Mouse (Mus musculus) hindbrain, embryonic 13.5 days (tissue): ENCODE results near the gene Ccpg1. TPM values are rescaled to one million over a fixed set of nuclear protein-coding genes. Genes with fewer than 3 reads are reported as not detected.

Experiments
- ATAC-seq: fragments of 200-750 bp; cut with Nextera tagmentation; 2 replicates; pipeline ENCODE4 v1.8.0; 2017; ENCODE audit warnings: moderate TSS enrichment; ENCODE audit not compliant: low FRiP score
- H3K27ac ChIP-seq: fragments of 300-500 bp; sonication (generic); 2 replicates; pipeline ENCODE4 v1.5.1; 2015; ENCODE audit warnings: inconsistent platforms, mild to moderate bottlenecking, moderate library complexity
- H3K27me3 ChIP-seq: fragments of 300-500 bp; sonication (generic); 2 replicates; pipeline ENCODE4 v1.6.1; 2015; ENCODE audit warnings: mild to moderate bottlenecking, inconsistent platforms
- H3K36me3 ChIP-seq: fragments of 300-500 bp; sonication (generic); 2 replicates; pipeline ENCODE4 v1.6.1; 2015; ENCODE audit warnings: mild to moderate bottlenecking, inconsistent platforms
- H3K4me1 ChIP-seq: fragments of 300-500 bp; sonication (generic); replicated peaks from 2 replicates; pipeline ENCODE4 v1.6.1; 2015; ENCODE audit warnings: inconsistent platforms
- H3K4me2 ChIP-seq: fragments of 300-500 bp; sonication (generic); 2 replicates; pipeline ENCODE4 v1.6.1; 2015; ENCODE audit warnings: inconsistent platforms, mild to moderate bottlenecking, moderate library complexity
- H3K4me3 ChIP-seq: fragments of 300-500 bp; sonication (generic); 2 replicates; pipeline ENCODE4 v1.5.1; 2015; ENCODE audit warnings: mild to moderate bottlenecking, inconsistent platforms
- H3K9ac ChIP-seq: fragments of 300-500 bp; sonication (generic); 2 replicates; pipeline ENCODE4 v1.6.1; 2015; ENCODE audit warnings: mild to moderate bottlenecking, inconsistent platforms
- H3K9me3 ChIP-seq: fragments of 300-500 bp; sonication (generic); 2 replicates; pipeline ENCODE4 v1.6.1; 2016; ENCODE audit warnings: inconsistent platforms
- WGBS: fragments of 180-500 bp; shearing (Covaris S2); methylation state at CpG from one replicate; pipeline ENCODE4 v1.1.7; 2015; 5-methylcytosine and 5-hydroxymethylcytosine counted together
- polyA plus RNA-seq: library from polyadenylated mRNA; unstranded; fragments of >200 nt; fragmentation: Nextera tagmentation; extraction: Ambion mirVana; gene quantifications from 2 replicates; pipeline ENCODE4 v1.2.1, GENCODE M21; 2015

Gene Ccpg1
- polyA plus RNA-seq, 1 experiment from 2014 or later = 42.7 TPM

DNA sequence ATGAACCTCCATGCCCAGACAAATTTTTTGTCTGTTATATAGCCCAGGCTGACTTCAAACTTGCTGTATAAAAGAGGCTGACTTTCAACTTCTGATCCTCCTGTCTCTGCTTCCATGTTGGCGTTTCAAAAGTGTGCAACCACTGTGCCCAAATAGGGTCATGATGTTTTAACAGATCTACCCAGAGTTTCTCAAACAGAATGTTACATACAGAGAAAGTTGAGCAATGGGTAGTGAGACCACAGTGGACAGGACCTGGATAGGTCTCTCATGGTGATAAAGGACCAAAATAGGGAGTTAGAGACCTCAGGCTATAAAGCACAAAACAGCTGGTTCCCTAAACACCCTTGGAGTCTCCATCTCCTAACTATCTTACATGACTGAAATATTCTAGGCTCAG is 45.2 kb downstream of the Ccpg1 start:
- Histone ChIP-seq H3K9me3 (no peaks in the 10 kb centered on the region), H3K9ac (no peak overlapping the region), H3K4me1 (peaks cover 10% of the 10 kb centered on the region; the same call in 1 of the 2 replicates), H3K27ac (no peak overlapping the region), H3K27me3 (no peaks in the 10 kb centered on the region), H3K4me3 (no peak overlapping the region), H3K36me3 (peaks cover 60% of the 10 kb centered on the region), H3K4me2 (no peak overlapping the region)
- 100% methylated on average over 1 of the region's 1 CpGs for WGBS
- ATAC-seq = no peak

DNA sequence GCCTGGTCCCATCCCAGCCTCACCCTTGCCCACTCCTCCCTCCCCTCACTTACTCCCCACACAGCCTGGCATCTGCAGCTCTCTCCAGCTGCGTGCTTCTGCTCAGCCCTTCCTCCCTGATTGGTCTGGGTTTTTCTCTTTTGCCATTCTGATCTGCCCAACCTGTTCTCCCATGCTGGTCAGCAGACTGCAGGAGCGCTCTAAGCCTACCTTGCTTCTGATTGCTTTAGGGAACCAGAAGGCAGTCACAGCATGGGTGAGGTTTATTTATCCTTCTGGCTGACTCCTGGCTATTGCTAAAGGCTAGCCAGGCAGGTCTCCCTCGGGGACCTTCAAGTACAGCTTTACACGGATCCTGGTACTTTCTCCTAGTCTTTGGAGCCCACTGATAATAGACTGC is 46.2 kb downstream of the Ccpg1 start:
- Histone ChIP-seq H3K4me3 (no peak overlapping the region), H3K4me2 (no peak overlapping the region), H3K9ac (no peak overlapping the region), H3K4me1 (0 out of 2 replicates have a peak, but pooled peaks cover 1% of the 10 kb centered on the region), H3K36me3 (peaks cover 67% of the 10 kb centered on the region), H3K27ac (no peak overlapping the region), H3K27me3 (no peaks in the 10 kb centered on the region), H3K9me3 (no peaks in the 10 kb centered on the region)
- ATAC-seq = no peak
- WGBS = 69% methylated on average over 4 of the region's 4 CpGs

DNA sequence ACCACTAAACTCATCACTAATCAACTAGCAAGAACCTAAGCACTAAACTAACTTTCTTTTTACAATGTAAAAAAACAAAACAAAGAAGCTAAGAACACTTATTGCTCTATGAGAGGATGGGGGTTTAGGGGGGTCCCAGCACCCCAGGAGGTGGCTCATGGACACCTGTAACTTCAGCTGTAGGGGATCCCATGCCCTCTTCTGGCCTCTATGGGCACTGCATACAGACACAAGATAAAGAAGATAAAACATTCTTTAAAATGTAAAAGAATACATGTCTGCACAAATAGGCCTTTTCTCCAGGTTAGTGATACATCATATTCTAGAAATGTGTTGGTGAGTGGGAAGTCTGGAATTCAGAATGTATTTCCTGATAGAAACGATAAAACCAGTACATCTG is 48.2 kb downstream of the Ccpg1 start:
- H3K4me2 ChIP-seq = no peak overlapping the region
- H3K36me3 ChIP-seq = peaks cover 63% of the 10 kb centered on the region
- H3K9me3 ChIP-seq = no peaks in the 10 kb centered on the region
- peaks cover 2% of the 10 kb centered on the region for H3K4me1 ChIP-seq
- ATAC-seq = no peak
- no peaks in the 10 kb centered on the region for H3K27me3 ChIP-seq
- WGBS = 98% methylated on average over 1 of the region's 1 CpGs
- no peak overlapping the region for H3K27ac ChIP-seq
- no peak overlapping the region for H3K9ac ChIP-seq
- H3K4me3 ChIP-seq = no peak overlapping the region

DNA sequence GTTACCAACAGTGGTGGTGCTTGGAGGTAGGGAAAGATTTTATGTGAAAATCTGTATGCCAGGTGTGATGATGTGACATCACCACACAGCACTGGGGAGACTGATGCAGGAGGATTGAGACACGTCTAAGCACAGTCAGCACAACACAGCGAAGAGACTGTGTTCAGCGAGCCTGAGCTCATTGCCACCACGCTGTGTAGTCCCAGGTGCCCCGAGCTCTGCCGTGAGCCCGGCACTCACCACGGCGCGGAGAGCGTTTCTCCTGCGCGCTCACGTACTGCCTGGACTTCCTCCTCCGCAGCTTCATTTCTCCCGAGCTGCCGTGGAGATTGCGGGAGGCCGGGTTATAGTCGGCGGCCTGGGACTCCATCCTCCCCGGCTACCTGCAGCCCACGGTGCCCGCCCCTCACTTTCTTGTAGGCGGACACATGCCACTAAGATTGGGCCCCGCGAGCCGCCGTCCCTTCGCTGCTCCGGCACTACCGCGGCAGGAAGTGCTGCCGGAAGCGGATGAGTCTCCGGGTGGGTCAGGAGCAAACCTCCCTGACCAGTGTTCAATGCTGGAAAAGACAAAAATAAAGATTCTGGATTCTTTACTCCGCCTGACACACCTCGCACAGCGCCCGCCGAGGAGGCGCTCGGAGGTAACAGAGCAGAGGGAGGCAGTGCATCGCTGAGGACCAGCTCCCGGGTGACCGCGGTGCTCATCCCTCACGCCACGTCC is 54.2 kb downstream of the Ccpg1 start:
- Histone ChIP-seq H3K4me3 (peak overlapping the region; percentile 76), H3K4me2 (peak overlapping the region; percentile 92), H3K27ac (peak overlapping the region; percentile 91), H3K36me3 (peaks cover 12% of the 10 kb centered on the region), H3K9ac (peak overlapping the region; percentile 85), H3K9me3 (no peaks in the 10 kb centered on the region), H3K4me1 (peaks cover 24% of the 10 kb centered on the region), H3K27me3 (no peaks in the 10 kb centered on the region)
- 0% methylated on average over 49 of the region's 49 CpGs for WGBS
- ATAC-seq = peak; percentile 93

DNA sequence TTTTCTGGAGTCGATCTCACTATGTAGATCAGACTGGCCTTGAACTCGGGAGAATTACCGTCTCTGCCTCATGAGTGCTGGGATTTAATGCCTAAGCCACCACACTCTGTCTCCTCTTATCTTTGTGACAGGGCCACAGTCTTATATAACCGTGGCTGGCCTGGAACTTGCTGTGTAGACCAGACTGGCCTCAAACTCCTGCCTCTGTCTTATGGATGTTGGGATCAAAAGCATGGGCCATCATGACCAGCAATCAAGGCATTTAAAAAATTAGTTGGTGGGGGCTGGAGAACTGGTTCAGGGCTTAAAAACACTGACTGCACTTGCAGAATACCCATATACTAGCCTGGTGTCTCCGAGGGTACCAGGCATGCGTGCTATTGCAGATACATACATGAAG is 54.9 kb downstream of the Ccpg1 start, which contains the start of gene Pigb:
TSS of gene Pigb (minus strand) at position 299 of the 400 bp plus-strand sequence.
- 38% methylated on average over 6 of the region's 6 CpGs for WGBS
- Histone ChIP-seq H3K4me1 (peaks cover 31% of the 10 kb centered on the region), H3K27me3 (no peaks in the 10 kb centered on the region), H3K4me2 (peak within 1 kb of the TSS; percentile 92), H3K9ac (peak within 1 kb of the TSS; percentile 85), H3K9me3 (no peaks in the 10 kb centered on the region), H3K27ac (peak within 1 kb of the TSS; percentile 91), H3K36me3 (peaks cover 11% of the 10 kb centered on the region; the same call in 1 of the 2 replicates), H3K4me3 (peak within 1 kb of the TSS; percentile 76)
- ATAC-seq = no peak

DNA sequence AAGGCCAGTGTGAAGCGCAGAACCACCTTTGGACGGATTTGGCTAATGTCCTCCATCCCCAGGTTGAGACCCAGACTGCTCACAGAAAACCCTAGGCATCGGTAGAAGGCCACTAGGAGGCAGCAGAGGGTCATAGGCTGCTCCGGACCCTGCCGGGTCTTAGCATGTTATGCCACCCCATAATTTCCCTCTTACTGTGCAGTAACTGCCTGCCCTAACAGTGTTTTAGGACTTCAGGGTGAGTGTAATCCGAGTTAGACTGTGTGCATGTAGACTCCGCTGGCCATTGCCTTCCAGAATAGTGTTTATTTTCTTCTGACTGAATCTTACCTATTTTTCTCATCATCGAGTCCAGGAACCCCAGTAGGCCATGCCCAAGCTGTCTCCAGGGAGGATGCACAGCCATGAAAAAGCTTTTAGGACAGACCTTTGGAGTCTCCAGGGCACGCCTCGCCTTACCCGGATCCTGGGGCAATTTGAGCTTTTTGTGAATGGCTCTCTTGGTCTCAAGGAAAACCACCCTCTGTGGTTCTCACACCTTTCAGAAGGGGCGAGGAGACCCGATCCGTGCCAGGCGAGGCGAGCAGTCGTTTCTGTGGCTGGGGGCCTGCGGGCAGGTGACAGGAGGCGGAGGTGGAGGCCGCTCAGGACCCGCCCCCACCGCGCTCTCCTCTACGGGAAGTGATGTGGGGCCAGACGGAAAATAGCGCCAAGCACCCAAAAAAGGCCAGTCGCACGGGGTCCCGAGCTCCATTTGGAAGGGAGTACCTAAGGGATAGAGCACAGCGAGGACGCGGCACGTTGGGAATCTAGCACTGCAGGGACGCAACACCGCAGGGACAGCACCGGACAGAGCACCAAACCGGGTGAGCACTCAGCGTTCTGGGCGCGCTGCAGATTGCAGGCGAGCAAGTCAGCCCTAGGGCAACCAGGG is 59.2 kb downstream of the Ccpg1 start, which contains the start of gene Rab27a:
TSS of gene Rab27a (plus strand) at position 709 of the 934 bp plus-strand sequence.
- ATAC-seq = peak; percentile 58

DNA sequence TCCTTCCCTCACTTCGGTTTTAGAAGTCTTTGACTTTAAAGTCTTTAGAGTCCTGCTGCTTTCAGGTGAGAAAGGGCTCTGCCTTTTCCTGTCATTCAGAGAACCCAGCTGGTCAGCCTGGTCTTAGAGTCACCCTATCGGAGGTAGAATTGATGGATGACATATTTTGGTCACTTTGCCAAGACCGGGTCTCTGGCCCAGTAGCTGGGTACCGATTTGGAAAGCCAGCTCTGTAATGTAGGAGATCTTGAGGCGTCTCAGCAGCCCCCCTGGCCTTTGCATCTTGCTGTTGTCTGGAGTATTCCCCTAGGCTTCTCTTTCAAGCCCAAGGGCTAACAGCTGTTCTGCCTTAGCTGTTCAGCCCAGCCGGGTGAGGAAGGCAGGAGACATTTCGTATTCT is 60.0 kb downstream of the Ccpg1 start:
- no peak overlapping the region for H3K27ac ChIP-seq
- H3K4me2 ChIP-seq = peak overlapping the region; percentile 86
- no peaks in the 10 kb centered on the region for H3K9me3 ChIP-seq
- peak overlapping the region; percentile 48 for H3K4me3 ChIP-seq
- H3K4me1 ChIP-seq = peaks cover 28% of the 10 kb centered on the region
- WGBS = 13% methylated on average over 7 of the region's 7 CpGs
- ATAC-seq = no peak
- no peaks in the 10 kb centered on the region for H3K36me3 ChIP-seq
- H3K27me3 ChIP-seq = peaks cover 11% of the 10 kb centered on the region; the same call in 1 of the 2 replicates
- peak overlapping the region; percentile 71 for H3K9ac ChIP-seq

More for the DNA sequence above, 59.2 kb downstream of the Ccpg1 start, which contains the start of gene Rab27a:
- H3K36me3 ChIP-seq = no peaks in the 10 kb centered on the region
- H3K4me2 ChIP-seq = peak within 1 kb of the TSS; percentile 86
- WGBS = 1% methylated on average over 41 of the region's 41 CpGs
- H3K27me3 ChIP-seq = peaks cover 11% of the 10 kb centered on the region; the same call in 1 of the 2 replicates
- H3K4me1 ChIP-seq = peaks cover 29% of the 10 kb centered on the region
- peak within 1 kb of the TSS; percentile 71 for H3K9ac ChIP-seq
- H3K27ac ChIP-seq = no peak within 1 kb of the TSS
- H3K9me3 ChIP-seq = no peaks in the 10 kb centered on the region
- peak within 1 kb of the TSS; percentile 48 for H3K4me3 ChIP-seq

DNA sequence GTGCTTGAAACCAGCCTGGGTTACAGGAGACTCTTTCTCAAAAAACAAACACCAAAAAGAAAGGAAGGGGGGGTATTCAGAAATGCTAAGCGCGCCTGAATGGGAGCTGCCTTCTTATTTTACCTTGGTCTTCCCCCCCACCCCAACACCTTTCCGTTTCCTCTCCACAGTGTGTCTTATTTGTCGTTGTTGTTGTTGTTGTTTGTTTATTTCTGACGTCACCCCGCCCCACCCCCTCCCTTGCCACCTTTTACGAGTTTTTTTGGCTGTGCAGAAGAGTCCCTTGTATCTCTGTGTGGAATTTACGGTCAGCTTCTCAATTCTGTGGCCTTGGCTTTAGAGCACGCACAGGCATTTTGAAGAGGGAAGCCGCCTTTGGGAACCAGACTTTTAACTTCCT is 60.5 kb downstream of the Ccpg1 start:
- ATAC-seq = no peak
- peaks cover 23% of the 10 kb centered on the region for H3K4me1 ChIP-seq
- H3K27ac ChIP-seq = no peak overlapping the region
- no peaks in the 10 kb centered on the region for H3K36me3 ChIP-seq
- peak overlapping the region; percentile 71; the same call in 1 of the 2 replicates for H3K9ac ChIP-seq
- H3K9me3 ChIP-seq = no peaks in the 10 kb centered on the region
- H3K4me2 ChIP-seq = peak overlapping the region; percentile 86; the same call in 1 of the 2 replicates
- peak overlapping the region; percentile 48 for H3K4me3 ChIP-seq
- peaks cover 11% of the 10 kb centered on the region; the same call in 1 of the 2 replicates for H3K27me3 ChIP-seq
- 77% methylated on average over 10 of the region's 10 CpGs for WGBS

DNA sequence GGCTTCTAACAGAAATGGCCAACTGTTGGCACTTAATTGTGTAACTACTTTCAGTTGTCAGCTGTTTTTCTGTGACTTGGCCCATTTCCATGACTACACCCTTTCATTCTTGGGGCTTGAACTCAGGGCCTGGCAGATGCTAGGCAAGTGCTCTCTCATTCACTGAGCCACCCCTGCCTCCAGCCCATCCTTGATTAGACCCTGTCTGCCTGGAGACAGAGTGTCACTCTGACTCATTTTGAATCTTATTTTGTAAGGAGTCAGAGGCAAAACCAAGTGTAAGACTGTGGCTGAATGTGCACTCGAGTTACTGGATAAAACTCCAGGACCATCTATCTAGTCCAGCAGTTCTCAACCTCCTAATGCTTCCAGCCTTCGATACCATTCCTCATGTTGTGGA is 62.7 kb downstream of the Ccpg1 start:
- H3K9me3 ChIP-seq = no peaks in the 10 kb centered on the region
- H3K4me2 ChIP-seq = no peak overlapping the region
- ATAC-seq = no peak
- H3K4me3 ChIP-seq = no peak overlapping the region
- H3K4me1 ChIP-seq = peaks cover 20% of the 10 kb centered on the region
- no peak overlapping the region for H3K9ac ChIP-seq
- peaks cover 11% of the 10 kb centered on the region; the same call in 1 of the 2 replicates for H3K27me3 ChIP-seq
- no peak overlapping the region for H3K27ac ChIP-seq
- 89% methylated on average over 2 of the region's 2 CpGs for WGBS
- no peaks in the 10 kb centered on the region for H3K36me3 ChIP-seq

DNA sequence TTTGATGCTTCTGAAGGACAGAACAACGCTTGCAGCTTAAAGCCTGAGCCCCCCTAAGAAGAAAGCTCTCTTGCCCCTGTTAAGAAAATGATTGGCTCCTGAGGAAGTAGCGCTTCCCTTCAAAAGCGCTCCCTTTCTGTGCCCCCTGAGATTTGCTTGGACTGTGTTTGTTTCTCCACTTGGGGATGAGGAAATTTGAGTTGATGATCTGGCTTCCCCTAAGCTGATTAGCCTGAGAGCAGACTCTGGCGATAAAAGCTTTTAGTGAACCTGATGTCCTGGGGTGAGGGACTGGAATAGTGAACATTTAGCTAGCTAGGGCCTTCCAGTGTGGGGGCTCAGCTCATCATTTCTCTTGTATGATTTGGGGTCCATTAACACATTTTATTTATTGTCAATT is 63.7 kb downstream of the Ccpg1 start:
- H3K27ac ChIP-seq = no peak overlapping the region
- peaks cover 20% of the 10 kb centered on the region for H3K4me1 ChIP-seq
- H3K9me3 ChIP-seq = no peaks in the 10 kb centered on the region
- H3K4me3 ChIP-seq = no peak overlapping the region
- no peaks in the 10 kb centered on the region for H3K36me3 ChIP-seq
- peaks cover 11% of the 10 kb centered on the region; the same call in 1 of the 2 replicates for H3K27me3 ChIP-seq
- 28% methylated on average over 4 of the region's 4 CpGs for WGBS
- no peak overlapping the region for H3K4me2 ChIP-seq
- no peak overlapping the region for H3K9ac ChIP-seq
- ATAC-seq = no peak

DNA sequence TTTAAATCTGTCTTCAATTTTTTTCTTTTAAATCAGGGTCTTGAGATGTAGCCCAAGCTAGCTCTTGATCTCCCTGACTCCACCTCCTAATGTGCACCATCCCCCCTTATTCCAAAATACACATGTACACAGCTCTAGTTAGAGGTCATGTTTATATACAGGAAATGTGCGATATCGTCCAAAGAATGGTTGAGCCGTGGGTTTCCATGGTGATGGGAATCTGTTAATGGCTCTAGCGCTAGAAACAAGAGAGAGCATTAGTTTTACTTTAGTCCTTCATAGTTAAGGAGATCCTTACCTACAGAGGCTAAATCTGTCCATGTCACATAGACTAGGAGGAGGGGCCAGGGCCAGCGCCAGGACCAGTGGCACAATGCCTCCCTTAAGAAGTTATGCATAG is 64.6 kb downstream of the Ccpg1 start:
- 68% methylated on average over 5 of the region's 5 CpGs for WGBS
- ATAC-seq = no peak
- peaks cover 11% of the 10 kb centered on the region; the same call in 1 of the 2 replicates for H3K27me3 ChIP-seq
- peaks cover 11% of the 10 kb centered on the region for H3K4me1 ChIP-seq
- no peaks in the 10 kb centered on the region for H3K9me3 ChIP-seq
- H3K27ac ChIP-seq = no peak overlapping the region
- H3K4me2 ChIP-seq = no peak overlapping the region
- no peaks in the 10 kb centered on the region for H3K36me3 ChIP-seq
- H3K4me3 ChIP-seq = no peak overlapping the region
- no peak overlapping the region for H3K9ac ChIP-seq

DNA sequence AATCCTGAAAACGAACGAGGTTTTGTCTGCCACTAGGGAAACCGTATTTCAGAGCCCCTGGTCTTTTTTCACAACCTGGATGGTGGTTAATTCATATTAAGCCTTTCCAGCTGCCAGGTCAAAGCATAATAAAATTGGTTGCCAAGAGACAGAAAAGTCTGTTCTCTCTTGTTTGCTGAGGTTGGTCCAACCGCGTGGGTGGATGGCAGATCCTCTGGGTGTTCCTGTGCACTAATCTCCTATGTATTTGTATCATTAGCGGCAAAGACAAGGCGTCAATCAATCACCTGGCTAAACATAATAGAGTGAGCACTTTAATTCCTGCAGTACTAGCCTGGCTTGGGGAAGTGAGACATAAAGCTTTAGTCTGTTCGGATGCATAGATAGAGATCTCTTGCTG is 65.4 kb downstream of the Ccpg1 start:
- Histone ChIP-seq H3K4me2 (no peak overlapping the region), H3K36me3 (no peaks in the 10 kb centered on the region), H3K9me3 (no peaks in the 10 kb centered on the region), H3K27ac (no peak overlapping the region), H3K27me3 (peaks cover 6% of the 10 kb centered on the region; the same call in 1 of the 2 replicates), H3K9ac (no peak overlapping the region), H3K4me3 (no peak overlapping the region), H3K4me1 (peaks cover 3% of the 10 kb centered on the region; the same call in 1 of the 2 replicates)
- no peak for ATAC-seq
- 69% methylated on average over 8 of the region's 8 CpGs for WGBS
